Mouse (Mus musculus) heart, postnatal 0 days (tissue): ENCODE measurements around the gene Strbp. TPM values are rescaled to one million over a fixed set of nuclear protein-coding genes. Genes with fewer than 3 reads are reported as not detected.

Source experiments
- ATAC-seq: fragments of 200-750 bp; cut with Nextera tagmentation; 2 replicates; pipeline ENCODE4 v1.8.0; 2017; ENCODE audit warnings: low read depth, moderate number of reproducible peaks, moderate library complexity; ENCODE audit not compliant: insufficient read depth
- DNase-seq: peaks from one replicate; pipeline ENCODE4 v3.0.0-alpha.2; 2016; ENCODE audit warnings: low spot score
- H3K27ac ChIP-seq: fragments of 300-500 bp; sonication (generic); 2 replicates; pipeline ENCODE4 v1.5.1; 2014; ENCODE audit warnings: low read depth, mild to moderate bottlenecking
- H3K27me3 ChIP-seq: fragments of 300-500 bp; sonication (generic); 2 replicates; pipeline ENCODE4 v1.6.1; 2014; ENCODE audit warnings: low read length, mixed read lengths; ENCODE audit not compliant: control insufficient read depth, insufficient read depth
- H3K36me3 ChIP-seq: fragments of 300-500 bp; sonication (generic); replicated peaks from 2 replicates; pipeline ENCODE4 v1.6.1; 2014; ENCODE audit warnings: low read length, mixed read lengths; ENCODE audit not compliant: control insufficient read depth, insufficient read depth
- H3K4me1 ChIP-seq: fragments of 300-500 bp; sonication (generic); 2 replicates; pipeline ENCODE4 v1.6.1; 2014; ENCODE audit warnings: antibody characterized with exemption; ENCODE audit not compliant: control insufficient read depth, insufficient read depth
- H3K4me2 ChIP-seq: fragments of 300-500 bp; sonication (generic); 2 replicates; pipeline ENCODE4 v1.6.1; 2014; ENCODE audit warnings: low read depth, mild to moderate bottlenecking, low read length, moderate library complexity
- H3K4me3 ChIP-seq: fragments of 300-500 bp; sonication (generic); 2 replicates; pipeline ENCODE4 v1.5.1; 2014; ENCODE audit warnings: low read depth, low read length
- H3K9ac ChIP-seq: fragments of 300-500 bp; sonication (generic); replicated peaks from 2 replicates; pipeline ENCODE4 v1.6.1; 2014; ENCODE audit warnings: low read depth, low read length, mixed read lengths
- H3K9me3 ChIP-seq: fragments of 300-500 bp; sonication (generic); replicated peaks from 2 replicates; pipeline ENCODE4 v1.6.1; 2016; ENCODE audit warnings: low read length; ENCODE audit not compliant: control insufficient read depth
- CTCF ChIP-seq: IDR thresholded peaks from 2 replicates; pipeline ENCODE4 v1.5.1; 2016; ENCODE audit warnings: antibody characterized with exemption, control low read depth, low read depth
- EP300 ChIP-seq: IDR thresholded peaks from 2 replicates; pipeline ENCODE4 v1.6.1; 2016; ENCODE audit warnings: antibody characterized with exemption, low read depth
- WGBS: fragments of 180-500 bp; shearing (Covaris S2); extraction: QIAGEN DNeasy Blood & Tissue Kit; methylation state at CpG from one replicate; pipeline ENCODE4 v1.1.7; 2014; 5-methylcytosine and 5-hydroxymethylcytosine counted together
- polyA plus RNA-seq: library from polyadenylated mRNA; unstranded; fragments of >200 nt; fragmentation: Nextera tagmentation; extraction: Ambion mirVana; gene quantifications from 2 replicates; pipeline ENCODE4 v1.2.1, GENCODE M21; 2015
- total RNA-seq: library from RNA; depleted of rRNA; stranded (reverse); fragments of >200 nt; gene quantifications from 2 replicates; pipeline ENCODE4 v1.2.3, GENCODE M21; 2014; ENCODE audit warnings: low replicate concordance

The Strbp gene
- total and polyA plus RNA-seq, 2 experiments from 2014 or later = 6.7 to 11.5 TPM

DNA sequence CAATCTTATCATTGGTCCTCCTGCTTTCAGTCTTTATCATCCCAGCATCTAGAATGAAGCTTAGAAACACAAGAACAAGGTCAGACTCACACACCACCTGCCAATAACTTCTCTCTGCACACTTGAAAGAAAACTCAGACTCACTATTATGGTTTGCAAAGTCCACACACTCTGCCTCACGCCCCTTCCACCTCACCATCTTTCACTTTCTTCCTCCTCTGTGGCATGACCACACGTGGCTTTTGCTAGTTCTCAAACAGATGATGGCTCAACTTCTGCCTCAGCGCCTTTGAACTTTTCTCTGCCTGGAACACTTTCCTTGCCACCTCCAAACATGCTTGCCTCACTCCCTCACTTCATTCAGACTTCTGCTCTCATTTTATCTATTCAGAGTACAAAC lies 11.7 kb upstream of the Strbp start:
- ATAC-seq = no peak
- Histone ChIP-seq H3K9ac (no peak overlapping the region), H3K9me3 (no peaks in the 10 kb centered on the region), H3K4me1 (no peaks in the 10 kb centered on the region), H3K36me3 (no peaks in the 10 kb centered on the region), H3K4me2 (no peak overlapping the region), H3K4me3 (no peak overlapping the region), H3K27ac (no peak overlapping the region), H3K27me3 (no peaks in the 10 kb centered on the region)
- DNase-seq = no peak
- no peak for TF ChIP-seq CTCF
- TF ChIP-seq EP300 = no peak
- WGBS = 68% methylated on average over 3 of the region's 3 CpGs

DNA sequence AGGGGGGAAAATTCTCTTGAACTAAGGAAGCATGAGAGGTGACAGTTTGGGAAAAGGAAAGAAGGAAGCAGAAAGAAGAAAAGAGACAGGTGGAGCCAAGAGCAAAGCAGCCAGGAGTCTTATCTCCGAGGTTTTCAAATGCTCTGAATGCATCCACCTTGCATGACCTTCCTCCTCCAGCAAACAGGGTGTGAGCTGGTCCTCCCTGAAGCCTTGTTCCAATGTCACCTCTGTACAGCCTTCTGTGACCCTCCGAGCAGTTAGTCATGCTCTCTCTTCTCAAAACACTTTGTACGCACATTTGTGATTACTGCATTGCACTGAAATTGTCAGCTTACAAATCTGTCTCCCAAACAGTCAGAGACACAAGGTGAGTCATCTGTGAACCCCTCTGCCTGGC lies 9.4 kb upstream of the Strbp start:
- WGBS = 48% methylated on average over 3 of the region's 3 CpGs
- TF ChIP-seq EP300 (no peak), CTCF (no peak)
- no peaks in the 10 kb centered on the region for H3K27me3 ChIP-seq
- H3K9ac ChIP-seq = no peak overlapping the region
- no peaks in the 10 kb centered on the region for H3K4me1 ChIP-seq
- no peak for DNase-seq
- no peak overlapping the region for H3K27ac ChIP-seq
- no peak for ATAC-seq
- no peak overlapping the region for H3K4me3 ChIP-seq
- no peaks in the 10 kb centered on the region for H3K9me3 ChIP-seq
- no peak overlapping the region for H3K4me2 ChIP-seq
- H3K36me3 ChIP-seq = no peaks in the 10 kb centered on the region

DNA sequence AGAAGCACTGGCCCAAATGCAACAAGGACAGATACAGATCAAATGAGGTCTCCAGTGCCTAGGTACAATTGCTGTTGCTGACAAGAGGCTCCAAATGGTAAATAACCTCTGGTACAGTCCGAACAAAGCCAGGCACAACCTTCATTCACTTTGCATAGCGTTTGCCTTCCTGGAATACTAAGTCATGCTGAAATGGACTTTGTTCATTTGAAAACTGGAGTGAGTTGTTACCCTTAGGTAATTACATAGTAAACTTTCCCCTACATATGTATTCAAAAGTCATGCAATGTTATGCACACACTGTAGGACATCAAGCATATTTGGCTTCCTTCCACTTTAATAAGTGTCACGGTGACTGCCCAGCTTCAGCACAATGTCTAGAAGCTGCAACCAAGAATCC lies 5.2 kb upstream of the Strbp start:
- H3K4me2 ChIP-seq = no peak overlapping the region
- H3K27me3 ChIP-seq = no peaks in the 10 kb centered on the region
- H3K9ac ChIP-seq = no peak overlapping the region
- H3K27ac ChIP-seq = no peak overlapping the region
- WGBS = 73% methylated on average over 3 of the region's 3 CpGs
- TF ChIP-seq EP300 (no peak), CTCF (no peak)
- no peaks in the 10 kb centered on the region for H3K9me3 ChIP-seq
- no peaks in the 10 kb centered on the region for H3K36me3 ChIP-seq
- H3K4me1 ChIP-seq = 0 out of 2 replicates have a peak, but pooled peaks cover 3% of the 10 kb centered on the region
- DNase-seq (peak; percentile 5), ATAC-seq (no peak)
- no peak overlapping the region for H3K4me3 ChIP-seq

DNA sequence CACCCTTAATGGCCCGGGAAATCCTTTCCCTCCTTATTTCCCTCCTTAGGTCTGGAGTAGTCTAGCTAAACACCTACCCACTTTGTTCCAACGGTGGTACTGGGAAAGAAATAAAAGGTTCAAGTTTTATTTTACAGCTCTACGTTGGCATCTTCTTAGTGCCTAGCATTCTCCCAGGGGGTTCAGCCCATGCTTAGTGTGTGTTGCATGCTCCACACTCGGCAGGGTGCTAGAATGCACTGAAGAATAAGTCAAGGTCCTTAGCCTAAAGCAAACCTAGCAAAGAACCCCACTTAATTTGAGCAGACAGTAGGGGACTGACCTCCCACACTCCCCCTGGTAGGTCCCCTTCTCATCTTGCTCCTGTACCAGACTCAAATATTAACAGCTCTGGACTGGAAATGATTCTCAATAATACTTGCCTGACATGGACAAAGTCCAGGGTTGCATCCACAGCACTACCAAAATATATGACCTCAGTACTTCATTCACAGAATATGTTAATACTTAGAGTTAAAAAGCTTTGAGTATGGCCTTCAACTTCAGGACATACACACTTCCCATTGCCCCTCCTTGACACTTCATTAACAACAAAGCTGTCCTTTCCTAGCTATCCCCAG lies 592 bp upstream of the Strbp start:
- Histone ChIP-seq H3K9me3 (no peaks in the 10 kb centered on the region), H3K4me3 (peak overlapping the region; percentile 95), H3K4me2 (peak overlapping the region; percentile 91), H3K27me3 (no peaks in the 10 kb centered on the region), H3K9ac (peak overlapping the region; percentile 95), H3K36me3 (no peaks in the 10 kb centered on the region), H3K27ac (peak overlapping the region; percentile 96), H3K4me1 (peaks cover 13% of the 10 kb centered on the region; the same call in 1 of the 2 replicates)
- ATAC-seq (no peak), DNase-seq (peak; percentile 5)
- WGBS = 18% methylated on average over 4 of the region's 4 CpGs
- TF ChIP-seq EP300 (no peak), CTCF (no peak)

DNA sequence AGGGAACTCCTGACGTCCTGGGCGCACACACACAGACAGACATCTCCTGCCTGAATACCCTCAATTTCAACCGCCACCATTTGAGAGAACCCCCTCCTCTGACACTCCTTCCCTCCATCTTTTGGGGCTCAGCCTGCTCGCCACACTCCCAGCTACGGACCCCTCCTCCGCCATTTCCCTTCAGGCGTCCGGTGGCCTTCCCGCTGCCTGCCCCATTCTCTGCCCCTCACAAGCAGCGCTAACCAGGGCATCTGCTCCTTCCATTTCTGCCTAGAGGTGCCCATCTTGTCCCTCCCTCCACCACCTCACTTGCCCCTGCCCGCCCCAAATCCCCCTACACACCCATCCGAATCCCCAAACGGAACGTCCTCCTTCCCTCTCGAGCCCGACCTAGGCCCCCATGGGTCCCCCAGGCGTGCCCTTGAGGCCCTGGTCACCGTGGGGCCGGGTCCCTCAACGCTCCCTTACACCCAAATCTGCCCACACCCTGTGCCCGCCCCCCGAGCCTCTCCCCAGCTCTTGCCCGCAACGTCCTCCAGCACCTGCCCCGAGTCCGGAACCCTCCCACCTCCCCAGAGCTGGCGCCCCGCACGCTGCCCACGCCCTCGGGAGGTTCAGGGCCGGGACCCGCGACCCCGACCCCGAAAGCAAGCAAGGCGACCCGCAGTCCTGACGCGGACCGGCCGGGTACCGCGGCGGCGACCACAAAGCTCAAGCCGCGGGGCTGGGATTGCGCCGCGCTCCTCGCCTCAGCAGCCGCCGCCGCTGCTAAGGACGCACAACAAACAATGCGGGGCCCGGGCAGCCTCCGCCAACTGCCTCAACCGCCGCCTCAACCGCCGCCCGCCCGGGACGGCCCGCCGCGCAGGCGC lies 1.1 kb downstream of the Strbp start:
- Histone ChIP-seq H3K27ac (peak overlapping the region; percentile 96), H3K9me3 (no peaks in the 10 kb centered on the region), H3K4me2 (peak overlapping the region; percentile 91), H3K27me3 (no peaks in the 10 kb centered on the region), H3K4me1 (peaks cover 13% of the 10 kb centered on the region; the same call in 1 of the 2 replicates), H3K4me3 (peak overlapping the region; percentile 95), H3K36me3 (no peaks in the 10 kb centered on the region), H3K9ac (peak overlapping the region; percentile 95)
- WGBS = under 1% methylated on average over 51 of the region's 70 CpGs
- TF ChIP-seq EP300 (no peak), CTCF (no peak)
- ATAC-seq (peak; percentile 53), DNase-seq (peak; percentile 13)
